Mouse (Mus musculus): Measurements from ENCODE around the gene Lamb3. TPM values are rescaled to one million over a fixed set of nuclear protein-coding genes. Genes with fewer than 3 reads are reported as not detected.

Gene Lamb3
- polyA plus RNA-seq, 1 experiment from 2014 or later = 4.3 TPM

Other genes starting within 250 kb of the Lamb3 start
- 1.3 and 1.4 TPM in 2 replicates for gene Syt14, start 171.9 kb upstream of the Lamb3 start, polyA plus RNA-seq (2015; fragmentation: Nextera tagmentation; extraction: Ambion mirVana)
- gene Diexf, start 77.4 kb upstream of the Lamb3 start, polyA plus RNA-seq (2015; fragmentation: Nextera tagmentation; extraction: Ambion mirVana) = 5.0 and 9.2 TPM in 2 replicates
- 95.0 and 106 TPM in 2 replicates for gene Irf6, start 54.6 kb upstream of the Lamb3 start, polyA plus RNA-seq (2015; fragmentation: Nextera tagmentation; extraction: Ambion mirVana)
- gene A130010J15Rik, start 39.7 kb upstream of the Lamb3 start, polyA plus RNA-seq (2015; fragmentation: Nextera tagmentation; extraction: Ambion mirVana) = 13.0 and 13.7 TPM in 2 replicates
- gene Traf3ip3, start 6.0 kb upstream of the Lamb3 start, polyA plus RNA-seq (2015; fragmentation: Nextera tagmentation; extraction: Ambion mirVana) = 3.4 and 4.0 TPM in 2 replicates
- 0.91 and 1.2 TPM in 2 replicates for gene Hsd11b1, start 56.4 kb downstream of the Lamb3 start, polyA plus RNA-seq (2015; fragmentation: Nextera tagmentation; extraction: Ambion mirVana)
- gene G0s2, start 65.5 kb downstream of the Lamb3 start, polyA plus RNA-seq (2015; fragmentation: Nextera tagmentation; extraction: Ambion mirVana) = 20.0 and 25.1 TPM in 2 replicates
- 4.7 and 5.2 TPM in 2 replicates for gene Camk1g, start 162.6 kb downstream of the Lamb3 start, polyA plus RNA-seq (2015; fragmentation: Nextera tagmentation; extraction: Ambion mirVana)

Measured in intestine, embryonic 16.5 days (tissue).